Mouse (Mus musculus) c-Kit-negative CD71-positive TER-119-positive erythroid progenitor cells, embryonic 14.5 days (primary cell): ENCODE measurements at regions not wholly inside any gene's neighbourhood (a gene's known extent, or its start where the extent isn't known, plus 50 kb on each side); places are given as distances from the start of the nearest gene placed in this dataset.
"Not testable (repeated sequence)": the region's sequence is repeated elsewhere in the genome, so short reads cannot be mapped to it uniquely, and the experiment has no call there.

Source experiments
- DNase-seq: peaks from one replicate; pipeline ENCODE4 v3.0.0-alpha.2; 2013; ENCODE audit warnings: low read depth, low spot score

DNA sequence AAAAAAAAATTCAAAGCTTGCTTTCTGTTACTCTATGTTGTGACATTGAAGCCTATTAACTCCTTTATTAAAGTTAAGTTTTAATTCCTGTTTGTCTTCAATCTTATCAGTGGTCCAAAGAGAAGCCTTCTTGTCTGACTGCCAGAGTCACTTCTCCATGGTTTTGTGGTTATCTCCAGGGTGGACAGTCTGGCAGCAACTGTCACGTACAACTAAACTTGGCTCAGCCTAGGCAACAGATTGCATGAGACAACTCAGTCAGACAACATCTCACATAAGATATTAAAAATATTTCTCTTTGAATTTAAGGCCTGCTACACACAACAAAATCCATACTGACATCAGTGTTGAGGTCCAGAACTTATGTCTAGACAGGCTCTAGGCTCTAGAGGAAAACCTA lies 406.7 kb upstream of the Slc39a10 start:
- DNase-seq: no peak

DNA sequence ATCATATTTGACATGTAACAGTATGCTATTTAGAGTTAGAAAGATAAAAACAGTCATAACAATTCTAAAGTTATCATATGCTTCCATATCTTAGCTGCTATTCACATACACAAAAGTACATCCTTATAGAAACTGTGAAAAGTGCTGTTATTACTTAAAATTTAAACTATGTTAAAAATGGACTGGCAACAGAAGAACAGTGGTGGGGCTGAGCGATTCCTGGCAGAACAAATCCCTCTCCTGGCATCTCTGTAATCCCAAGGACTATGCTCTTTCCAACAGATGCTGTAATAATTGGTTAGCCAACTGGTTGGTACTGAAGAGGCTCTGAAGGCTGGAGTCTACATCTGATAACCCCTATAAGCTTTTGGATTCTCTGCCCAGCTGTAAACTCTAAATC lies 393.0 kb upstream of the Slc39a10 start:
- DNase-seq: no peak

DNA sequence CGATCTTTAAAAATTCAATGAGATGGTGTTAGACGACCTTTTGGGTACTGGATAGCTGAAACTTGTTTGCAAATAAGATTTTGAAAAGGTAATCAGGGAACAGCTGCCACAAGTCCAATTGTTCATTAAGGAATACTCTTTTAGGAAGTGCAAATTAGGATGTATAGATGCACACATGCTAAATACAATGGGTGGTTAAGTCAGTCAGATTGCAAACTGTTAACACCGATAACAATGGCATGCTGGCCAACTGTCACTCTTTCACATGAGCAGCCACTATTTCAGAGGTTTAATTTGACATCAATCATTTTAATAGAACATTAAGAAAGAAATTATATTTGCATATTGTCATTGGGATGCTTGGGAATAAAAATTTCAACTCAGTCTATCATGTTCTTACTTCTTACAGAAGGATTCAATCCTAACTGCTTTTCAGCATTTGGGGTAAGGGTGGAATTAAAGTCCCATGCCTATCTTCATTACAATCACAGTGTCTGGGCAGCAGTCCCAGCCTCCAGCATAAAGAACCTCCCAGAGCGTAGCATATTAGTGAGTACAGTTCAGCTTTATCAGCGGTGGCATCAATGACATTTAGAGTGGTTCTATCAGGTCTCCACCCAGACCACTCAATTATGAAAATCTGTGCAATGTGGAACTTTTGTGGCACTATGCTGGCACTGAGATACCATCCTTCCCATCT lies 385.8 kb upstream of the Slc39a10 start:
- no peak for DNase-seq

GRCm38 (mm10) chr1:47277839-47278238 lies 385.2 kb upstream of the Slc39a10 start:
- DNase-seq: no peak

DNA sequence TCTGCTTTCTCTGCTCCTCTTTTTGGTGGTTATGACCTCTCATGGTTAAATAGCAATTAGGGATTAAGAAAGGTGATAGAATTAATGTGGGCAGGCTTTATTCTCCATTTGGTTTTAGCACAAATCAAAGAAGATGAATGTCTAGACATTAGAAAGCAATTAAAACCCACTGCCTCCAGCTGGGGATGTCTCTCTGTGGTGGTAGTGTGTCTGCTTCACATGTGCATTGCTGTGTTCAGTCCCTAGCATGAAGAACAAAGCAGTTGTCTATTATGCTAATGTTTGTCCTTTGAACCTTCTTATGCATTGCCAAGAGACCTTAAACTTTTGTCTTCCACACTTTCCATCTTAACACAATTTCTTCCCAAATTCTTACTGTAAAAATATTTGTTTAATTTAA lies 379.5 kb upstream of the Slc39a10 start:
- no peak for DNase-seq

DNA sequence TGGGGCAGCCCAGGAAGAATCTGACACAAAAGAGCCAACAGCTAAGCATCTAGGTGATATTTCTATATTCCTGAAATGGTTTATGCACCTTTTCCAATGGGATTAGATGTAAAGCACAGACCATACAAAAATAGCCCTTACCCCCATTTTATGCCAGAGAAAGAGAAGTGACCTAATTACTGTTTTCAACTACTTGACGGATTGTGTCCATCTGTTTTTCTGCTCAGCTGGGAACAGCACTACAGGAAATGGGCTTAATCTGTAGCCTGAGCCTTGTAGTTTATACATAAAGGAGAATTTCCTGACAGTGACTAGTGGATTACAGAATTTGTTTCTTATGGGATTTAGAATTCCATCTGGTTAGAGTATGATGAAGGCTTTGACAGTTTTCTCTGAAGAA lies 371.0 kb upstream of the Slc39a10 start:
- DNase-seq: no peak

DNA sequence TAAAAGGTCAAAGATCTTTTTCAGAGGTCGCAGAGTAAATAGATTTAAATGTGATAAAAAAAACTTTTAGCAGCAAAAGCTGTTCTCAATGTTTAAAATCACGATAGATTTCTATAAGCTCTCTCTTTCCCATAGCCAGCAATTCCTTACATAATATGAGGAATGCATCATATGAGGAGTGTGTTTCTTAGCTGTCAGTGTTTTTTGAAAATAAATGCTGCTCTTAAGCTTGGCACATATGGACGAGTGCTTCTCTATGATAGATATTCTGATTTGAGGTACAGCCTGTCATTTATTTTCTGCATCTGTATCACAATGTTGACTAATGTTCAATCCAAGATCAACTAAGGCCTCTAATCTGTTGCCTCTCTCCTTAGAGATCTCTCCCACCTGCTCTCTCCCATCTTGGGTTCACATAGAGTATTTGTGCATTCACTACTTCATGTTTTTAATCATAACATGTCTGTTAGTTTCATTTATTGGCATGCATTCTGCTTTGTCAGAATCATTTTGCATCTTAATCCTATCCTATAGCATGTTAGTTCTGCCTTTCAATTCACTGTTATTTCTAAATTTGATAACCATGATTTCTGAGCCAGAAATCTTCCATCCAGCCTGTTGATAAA lies 369.0 kb upstream of the Slc39a10 start:
- DNase-seq: no peak

- DNase-seq: not testable (repeated sequence)
Measured at GRCm38 (mm10) chr1:47250706-47251105, 358.1 kb upstream of the Slc39a10 start.

DNA sequence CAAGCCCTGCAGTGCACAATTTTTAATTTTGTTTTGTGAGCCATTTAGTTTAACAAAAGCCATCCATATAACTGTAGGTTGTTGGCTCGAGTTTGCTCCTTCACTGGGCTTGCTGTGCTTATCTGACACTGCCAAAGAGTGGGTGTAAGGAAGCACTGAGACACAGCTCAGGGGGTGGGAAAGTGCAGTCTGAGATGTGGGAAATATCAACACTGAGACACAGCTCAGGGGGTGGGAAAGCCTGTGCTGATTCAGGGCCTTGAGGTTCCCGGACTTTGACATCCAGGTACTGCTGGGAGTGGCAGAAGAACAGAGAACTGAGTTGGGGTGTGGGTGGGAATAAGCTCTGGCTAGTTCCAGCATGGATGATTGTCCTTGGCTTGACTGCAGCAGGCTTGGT lies 324.4 kb upstream of the Slc39a10 start:
- no peak for DNase-seq

DNA sequence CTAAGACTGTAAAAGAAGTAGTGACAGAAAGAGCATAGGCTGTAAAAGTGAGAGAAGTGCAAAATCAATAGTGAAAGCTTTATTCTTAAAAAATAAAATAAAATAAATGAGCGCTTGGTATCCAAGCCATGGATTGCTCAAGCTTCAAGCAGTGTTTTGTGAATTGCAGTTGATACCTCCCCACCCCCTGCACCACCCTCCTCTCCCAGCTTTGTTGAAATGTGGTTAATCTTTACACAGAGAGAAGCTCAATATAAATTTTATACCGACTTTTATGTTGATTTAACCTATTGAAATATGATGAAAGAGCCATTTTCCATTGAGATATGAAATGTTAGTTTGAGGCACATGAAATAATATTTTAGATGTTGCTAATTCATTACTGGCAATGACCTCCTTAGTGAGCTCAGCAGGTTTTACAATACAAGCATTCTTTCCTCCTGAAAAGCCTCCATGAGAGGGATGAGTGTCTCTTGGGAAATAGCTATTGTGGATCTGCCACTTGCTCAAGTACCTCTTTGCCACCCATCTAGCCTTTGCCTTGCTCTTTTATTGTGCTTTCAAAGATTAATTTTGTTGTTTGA lies 323.9 kb upstream of the Slc39a10 start:
- DNase-seq: no peak

DNA sequence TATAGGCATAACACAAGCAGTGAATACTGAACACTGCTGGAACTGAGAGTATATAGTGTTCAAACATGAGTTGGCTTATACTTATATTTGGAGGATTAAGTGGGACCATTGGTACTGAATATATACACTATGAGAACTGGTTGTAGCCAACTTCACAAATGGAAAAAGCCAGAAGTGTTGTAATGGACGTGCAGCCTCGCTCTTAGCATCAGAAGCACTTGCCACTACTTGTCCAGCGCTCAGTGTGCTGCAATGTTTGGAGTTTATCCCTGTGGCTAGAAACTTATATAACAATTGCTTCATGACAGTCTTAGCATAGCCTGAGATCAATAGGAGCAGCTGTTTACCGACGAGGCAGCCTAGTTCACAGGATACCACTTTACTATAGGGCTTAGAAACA lies 320.8 kb upstream of the Slc39a10 start:
- DNase-seq: no peak

- no peak for DNase-seq
Measured at GRCm38 (mm10) chr1:47193001-47193400, 300.3 kb upstream of the Slc39a10 start.

- no peak for DNase-seq
Measured at GRCm38 (mm10) chr1:47164417-47164816, 271.8 kb upstream of the Slc39a10 start.

GRCm38 (mm10) chr1:47163808-47164410 lies 271.3 kb upstream of the Slc39a10 start:
- no peak for DNase-seq

GRCm38 (mm10) chr1:47130031-47130430 lies 237.4 kb upstream of the Slc39a10 start:
- DNase-seq: not testable (repeated sequence)

DNA sequence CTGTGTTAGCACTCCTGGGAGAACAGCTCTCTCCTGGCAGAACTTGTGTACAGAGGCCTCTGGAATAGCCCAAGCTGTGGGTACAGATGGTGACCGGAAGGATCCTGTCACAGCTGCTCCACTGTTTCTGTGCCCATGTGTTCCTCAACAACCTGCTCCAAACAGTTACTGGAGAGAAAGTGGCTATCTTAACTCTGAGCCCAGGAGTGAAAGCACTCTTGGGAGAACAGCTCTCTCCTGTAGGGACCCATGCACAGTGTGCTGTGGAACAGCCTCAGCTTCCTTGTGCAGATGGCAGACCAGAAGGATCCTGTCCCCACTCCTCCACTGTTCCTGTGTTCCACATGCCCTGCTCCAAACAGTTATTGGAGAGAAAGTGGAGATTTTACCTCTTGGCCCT lies 227.0 kb upstream of the Slc39a10 start:
- DNase-seq: no peak

GRCm38 (mm10) chr1:47116681-47117080 lies 224.0 kb upstream of the Slc39a10 start:
- not testable (repeated sequence) for DNase-seq

DNA sequence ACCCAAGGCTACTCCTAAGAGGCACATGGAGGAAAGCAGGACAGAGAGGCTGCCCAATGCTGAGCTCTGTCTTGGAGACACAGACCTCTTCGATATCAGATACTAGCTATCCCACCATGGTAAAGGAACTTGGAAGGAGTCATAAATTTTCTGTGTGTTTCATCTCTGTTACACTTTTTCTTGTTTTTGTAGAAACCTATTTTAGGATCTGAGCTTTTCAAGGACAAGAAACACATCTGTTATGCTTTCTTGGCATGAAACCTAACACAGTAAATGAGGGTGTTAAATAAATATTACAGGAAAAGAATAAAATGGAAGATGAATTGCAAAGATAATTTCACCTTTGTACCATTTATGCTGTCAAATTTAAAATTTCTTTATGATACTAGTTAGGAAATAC lies 219.8 kb upstream of the Slc39a10 start:
- no peak for DNase-seq

DNA sequence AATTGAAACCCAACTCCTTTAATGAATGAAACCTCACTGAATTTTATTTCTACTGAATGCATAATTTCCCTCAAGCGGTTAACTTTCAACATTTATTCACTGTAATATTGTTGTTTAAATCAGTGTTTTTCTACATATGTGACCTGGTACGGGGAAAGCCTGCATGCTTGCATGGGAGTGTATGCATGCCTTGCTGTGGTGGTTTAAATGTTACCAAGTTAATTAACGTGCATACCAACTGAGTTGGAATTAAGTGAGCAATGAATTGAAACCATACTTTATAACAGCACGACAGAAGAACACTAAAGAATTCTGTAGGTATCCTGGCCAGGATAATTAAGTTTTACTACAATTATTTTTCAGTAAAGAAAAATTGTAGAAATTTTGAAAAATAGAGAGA lies 211.4 kb upstream of the Slc39a10 start:
- DNase-seq: no peak

GRCm38 (mm10) chr1:47103321-47103988 lies 210.8 kb upstream of the Slc39a10 start:
- no peak for DNase-seq

GRCm38 (mm10) chr1:47097084-47097996 lies 204.7 kb upstream of the Slc39a10 start:
- DNase-seq: no peak
